Mouse (Mus musculus) liver, adult (tissue): ENCODE results near the gene Nr2f6.

ENCODE experiments used
- GATA4 ChIP-seq: IDR thresholded peaks from 2 replicates; pipeline ENCODE4 v1.6.1; 2014; ENCODE audit warnings: mild to moderate bottlenecking, low read length; ENCODE audit not compliant: insufficient replicate concordance

Gene Nr2f6

GRCm38 (mm10) chr8:71379008-71379407 is 2.8 kb downstream of the Nr2f6 start:
- TF ChIP-seq GATA4, result no peak

GRCm38 (mm10) chr8:71376423-71377030 is 5.2 kb downstream of the Nr2f6 start:
- TF ChIP-seq GATA4, result no peak

GRCm38 (mm10) chr8:71375581-71376422 is 6.0 kb downstream of the Nr2f6 start:
- no peak for TF ChIP-seq GATA4

- no peak for TF ChIP-seq GATA4
Observed at GRCm38 (mm10) chr8:71374616-71375206, 7.0 kb downstream of the Nr2f6 start.

- no peak for TF ChIP-seq GATA4
Observed at GRCm38 (mm10) chr8:71373000-71373399, 8.8 kb downstream of the Nr2f6 start.

- TF ChIP-seq GATA4, result no peak
Observed at GRCm38 (mm10) chr8:71372427-71372826, 9.3 kb downstream of the Nr2f6 start.

- no peak for TF ChIP-seq GATA4
Observed at GRCm38 (mm10) chr8:71371236-71371848, 10.4 kb downstream of the Nr2f6 start, which contains the start of gene Ocel1. Ocel1 (plus strand) TSS chr8:71371298.

- no peak for TF ChIP-seq GATA4
Observed at GRCm38 (mm10) chr8:71370711-71371235, 11.0 kb downstream of the Nr2f6 start.

GRCm38 (mm10) chr8:71369040-71369718 is 12.6 kb downstream of the Nr2f6 start:
- TF ChIP-seq GATA4, result no peak

GRCm38 (mm10) chr8:71368366-71368765 is 13.4 kb downstream of the Nr2f6 start:
- no peak for TF ChIP-seq GATA4

GRCm38 (mm10) chr8:71367529-71368176 is 14.1 kb downstream of the Nr2f6 start:
- TF ChIP-seq GATA4, result no peak

GRCm38 (mm10) chr8:71366771-71367528 is 14.8 kb downstream of the Nr2f6 start, which contains the start of gene Use1:
Use1 (plus strand) TSS chr8:71366848.
- TF ChIP-seq GATA4, result peak; percentile 50; the same call in 1 of the 2 replicates

GRCm38 (mm10) chr8:71358026-71358425 is 23.7 kb downstream of the Nr2f6 start:
- no peak for TF ChIP-seq GATA4
